Mouse (Mus musculus) brain, embryonic 14.5 days (tissue): ENCODE measurements around the gene Spaca9. TPM values are rescaled to one million over a fixed set of nuclear protein-coding genes. Genes with fewer than 3 reads are reported as not detected.
A peak's percentile ranks its signal among the peaks of the same experiment; 100 is the strongest.

Experiments
- DNase-seq: peaks from one replicate; pipeline ENCODE4 v3.0.0-alpha.2; 2011; ENCODE audit warnings: low read depth
- CTCF ChIP-seq: fragments of 200-500 bp; IDR thresholded peaks from 2 replicates; pipeline ENCODE4 v1.5.1; 2012; ENCODE audit warnings: inconsistent platforms, mild to moderate bottlenecking, moderate library complexity, borderline replicate concordance; ENCODE audit not compliant: insufficient read depth, insufficient read length; ENCODE audit errors: extremely low read depth
- POLR2A ChIP-seq: fragments of 200-500 bp; IDR thresholded peaks from 2 replicates; pipeline ENCODE4 v1.6.1; 2012; ENCODE audit warnings: mild to moderate bottlenecking, inconsistent platforms, borderline replicate concordance; ENCODE audit not compliant: poor library complexity, insufficient read depth, insufficient read length, severe bottlenecking; ENCODE audit errors: extremely low read depth
- polyA plus RNA-seq: library from polyadenylated mRNA; depleted of rRNA; stranded (reverse); fragments of >200 nt; gene quantifications from 2 replicates; pipeline ENCODE4 v1.2.3, GENCODE M21; 2012; rRNA removed

Gene Spaca9
- polyA plus RNA-seq = 1.5 and 2.4 TPM in 2 replicates

- no peak for TF ChIP-seq CTCF
- TF ChIP-seq POLR2A = no peak
- DNase-seq = peak; percentile 90
Observed at GRCm38 (mm10) chr2:28699361-28700335, at the start of gene Spaca9, which contains the start of gene Ak8. Spaca9 (minus strand) TSS chr2:28699727. Ak8 (plus strand) TSS chr2:28700164.

GRCm38 (mm10) chr2:28747705-28748104 lies 48.2 kb upstream of the Spaca9 start:
- no peak for TF ChIP-seq CTCF
- no peak for TF ChIP-seq POLR2A
- no peak for DNase-seq

DNA sequence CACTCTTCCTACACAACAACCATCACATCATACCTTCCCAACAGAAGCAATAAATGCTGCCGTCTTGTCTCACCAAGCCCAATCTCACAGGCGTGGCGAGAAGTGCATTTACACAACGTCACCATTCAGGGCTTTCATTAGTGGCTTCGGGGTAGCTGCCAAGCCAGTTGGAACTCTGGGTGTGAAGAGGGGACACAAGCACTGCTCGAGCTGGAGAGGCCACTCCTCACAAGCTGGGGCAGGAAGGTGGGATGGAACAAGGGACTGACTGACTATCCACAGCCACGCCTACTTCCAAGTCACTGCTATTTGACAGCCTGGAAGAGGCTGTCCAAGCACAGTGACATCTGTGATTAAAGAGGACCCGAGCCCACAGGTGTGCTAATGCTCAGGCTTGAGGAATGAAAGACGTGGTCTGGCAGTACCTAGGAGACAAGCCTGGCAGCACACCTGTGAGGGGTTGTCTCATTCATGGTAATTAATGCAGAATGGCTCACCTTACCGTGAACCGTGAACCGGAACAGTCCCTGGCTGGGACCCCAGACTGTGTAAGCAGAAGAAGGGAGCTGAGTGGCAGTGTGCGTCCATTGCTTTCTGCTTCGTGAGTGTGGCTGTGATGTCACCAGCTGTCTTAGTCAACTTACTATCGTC lies 47.3 kb upstream of the Spaca9 start:
- DNase-seq = no peak
- TF ChIP-seq CTCF = no peak
- no peak for TF ChIP-seq POLR2A

GRCm38 (mm10) chr2:28742701-28743100 lies 43.2 kb upstream of the Spaca9 start:
- TF ChIP-seq CTCF (no peak), POLR2A (no peak)
- no peak for DNase-seq

DNA sequence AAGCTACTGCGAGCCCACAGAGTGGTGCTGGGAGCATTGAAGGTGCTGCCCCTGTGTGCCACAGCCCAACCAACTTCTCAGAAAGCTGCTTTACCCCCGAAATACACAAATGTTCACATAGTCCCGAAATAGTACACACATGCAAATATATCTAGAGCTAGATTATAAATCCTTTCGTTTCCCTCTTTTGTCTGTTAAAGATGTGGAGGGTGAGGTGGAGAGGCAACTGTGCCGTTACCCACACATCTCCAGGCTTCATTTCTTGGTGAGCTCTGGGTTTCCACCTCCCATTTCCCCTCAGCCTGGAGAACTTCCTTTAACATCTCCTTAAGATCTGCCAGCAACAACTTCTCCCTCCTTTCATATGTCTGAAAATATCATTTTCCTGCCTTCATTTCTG lies 40.6 kb upstream of the Spaca9 start:
- DNase-seq = no peak
- TF ChIP-seq POLR2A (no peak), CTCF (no peak)

GRCm38 (mm10) chr2:28737112-28737511 lies 37.6 kb upstream of the Spaca9 start:
- TF ChIP-seq POLR2A (no peak), CTCF (no peak)
- DNase-seq = peak; percentile 75

- DNase-seq = peak; percentile 57
- no peak for TF ChIP-seq POLR2A
- no peak for TF ChIP-seq CTCF
Observed at GRCm38 (mm10) chr2:28730676-28731075, 31.1 kb upstream of the Spaca9 start.

- peak; percentile 58 for DNase-seq
Observed at GRCm38 (mm10) chr2:28727786-28728404, 28.4 kb upstream of the Spaca9 start.

GRCm38 (mm10) chr2:28723912-28724311 lies 24.4 kb upstream of the Spaca9 start:
- TF ChIP-seq CTCF (no peak), POLR2A (no peak)
- DNase-seq = peak; percentile 48

More at GRCm38 (mm10) chr2:28727786-28728404, 28.4 kb upstream of the Spaca9 start:
- TF ChIP-seq POLR2A = no peak
- no peak for TF ChIP-seq CTCF

DNA sequence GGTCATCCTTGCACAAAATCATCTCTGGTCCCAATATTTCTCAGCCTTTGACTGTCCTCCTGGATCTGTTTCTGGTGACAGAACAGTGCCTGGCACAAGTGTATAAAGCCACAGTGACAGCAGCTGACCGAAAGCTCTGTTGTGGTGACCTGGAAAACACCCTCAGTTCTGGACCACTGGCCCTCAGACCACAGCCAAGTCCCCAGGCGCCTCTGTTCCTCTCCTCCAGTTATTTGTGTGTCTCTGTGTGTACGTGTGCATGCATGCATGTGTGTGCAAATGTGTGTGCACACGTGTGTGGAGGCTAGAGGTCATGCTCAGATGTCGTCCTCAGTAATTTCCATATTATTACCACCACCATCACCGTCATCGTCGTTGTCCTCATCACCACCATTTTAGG lies 22.9 kb upstream of the Spaca9 start:
- no peak for DNase-seq
- no peak for TF ChIP-seq POLR2A
- TF ChIP-seq CTCF = no peak

DNA sequence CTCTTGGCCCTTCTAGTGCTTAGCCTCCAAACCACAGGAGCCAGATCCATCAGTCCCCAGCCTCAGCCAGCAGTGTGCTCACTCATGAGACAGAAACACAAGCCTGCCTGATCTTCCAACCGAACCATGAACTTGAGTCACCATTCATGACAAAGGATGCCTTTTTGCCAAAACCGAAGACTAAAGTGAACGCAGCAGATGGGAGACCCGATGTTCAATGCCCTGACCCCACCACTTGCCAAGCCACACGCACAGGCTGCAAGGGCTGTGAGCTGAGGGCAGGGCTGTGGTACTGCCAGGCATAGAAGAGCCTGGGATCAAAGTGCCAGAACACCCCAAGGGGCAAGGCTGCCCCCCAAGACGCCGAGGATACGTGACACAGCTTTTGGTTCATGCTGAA lies 13.5 kb upstream of the Spaca9 start:
- no peak for DNase-seq
- TF ChIP-seq POLR2A (no peak), CTCF (no peak)
